Mouse (Mus musculus): ENCODE measurements around the gene Hdac10. TPM values are rescaled to one million over a fixed set of nuclear protein-coding genes. Genes with fewer than 3 reads are reported as not detected.

Gene Hdac10
- polyA plus RNA-seq (2015; fragmentation: Nextera tagmentation; extraction: Ambion mirVana), result 19.1 and 23.8 TPM in 2 replicates

DNA sequence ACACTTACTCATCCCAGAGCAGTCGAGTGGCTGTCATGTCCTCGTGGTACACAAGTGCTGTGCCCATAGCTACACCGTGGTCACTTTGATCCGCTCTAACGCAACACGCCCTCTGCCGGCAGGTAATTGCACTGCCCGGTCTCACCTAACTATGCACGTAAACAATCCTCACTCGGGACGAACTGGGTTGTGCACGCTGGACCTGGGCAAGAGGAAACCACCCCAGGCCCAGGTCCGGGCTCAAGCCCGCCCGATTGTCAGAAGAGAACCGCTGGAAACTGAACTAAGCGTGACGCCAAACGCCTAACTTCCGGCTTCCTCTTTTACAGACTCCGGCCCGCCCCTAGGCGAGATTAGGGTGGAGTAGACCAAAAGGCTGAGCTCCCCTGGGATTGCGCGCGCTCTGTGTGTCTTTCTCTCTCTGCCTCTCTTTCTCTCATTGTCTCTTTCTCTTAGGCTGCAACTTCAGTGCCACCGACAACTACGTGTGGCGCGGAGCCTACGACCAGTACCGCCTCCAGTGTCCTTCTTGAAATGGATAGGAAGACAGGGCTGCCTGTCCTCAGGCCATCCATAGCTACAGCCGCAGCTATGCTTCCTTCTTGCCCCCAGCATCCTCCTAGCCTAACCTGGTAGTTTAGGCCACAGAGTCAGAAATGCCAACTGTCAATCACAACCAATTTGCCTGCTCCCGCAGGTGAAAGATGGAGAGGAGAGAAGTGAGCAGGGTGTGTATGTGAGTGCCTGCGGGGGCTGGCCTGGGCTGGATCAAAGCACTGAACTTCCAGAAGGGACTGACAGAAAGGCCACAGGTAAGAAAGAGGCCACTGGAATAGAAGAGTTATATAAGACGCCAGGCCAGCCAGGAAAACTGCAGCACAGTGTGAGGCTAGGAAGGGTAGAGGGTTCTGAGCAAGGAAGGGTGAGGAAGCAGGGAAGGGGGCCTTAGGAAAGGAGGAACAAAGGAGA is at the start of gene Hdac10:
Gene Hdac10, minus strand, starts transcription at position 319 of the 969 bp plus-strand sequence.

DNA sequence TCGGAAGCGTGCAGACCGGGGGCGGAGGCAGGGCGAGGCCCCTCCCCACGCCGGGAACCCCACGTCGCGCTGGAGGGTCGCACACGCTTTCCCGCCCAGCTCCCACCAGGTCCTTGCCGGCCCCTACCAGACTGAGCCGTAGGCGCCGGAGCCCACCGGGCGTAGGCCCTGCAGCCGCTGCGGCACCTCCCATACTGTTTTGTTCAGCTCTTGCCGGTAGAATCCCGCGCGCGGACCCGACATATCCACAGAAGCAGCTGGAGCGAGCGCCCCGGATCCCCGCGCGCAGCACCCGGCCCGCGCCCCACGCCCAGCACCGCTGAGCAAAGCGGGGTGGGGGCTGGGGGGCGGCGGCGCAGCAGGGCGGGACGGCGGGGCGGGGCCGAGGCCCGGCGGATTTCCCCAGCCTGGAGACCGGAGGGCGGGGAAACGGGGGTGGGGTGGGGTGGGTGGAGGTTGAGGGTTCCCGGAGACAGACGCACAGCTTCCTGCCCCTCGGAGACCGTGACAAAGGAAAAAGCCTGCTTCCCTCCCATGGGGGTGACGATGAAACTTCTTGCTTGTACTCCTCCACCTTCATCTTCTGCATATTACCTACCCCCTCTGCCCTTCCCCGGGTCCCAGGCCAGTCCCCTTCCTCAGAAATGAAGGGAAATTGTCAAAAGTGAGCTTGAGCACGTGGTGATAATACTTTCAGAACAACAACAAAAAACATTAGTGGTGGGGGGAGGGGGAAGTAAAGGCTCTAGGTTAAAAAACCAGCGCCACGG is 21.0 kb upstream of the Hdac10 start, which contains the start of gene Mapk11:
Gene Mapk11, minus strand, starts transcription at position 358 of the 770 bp plus-strand sequence.

DNA sequence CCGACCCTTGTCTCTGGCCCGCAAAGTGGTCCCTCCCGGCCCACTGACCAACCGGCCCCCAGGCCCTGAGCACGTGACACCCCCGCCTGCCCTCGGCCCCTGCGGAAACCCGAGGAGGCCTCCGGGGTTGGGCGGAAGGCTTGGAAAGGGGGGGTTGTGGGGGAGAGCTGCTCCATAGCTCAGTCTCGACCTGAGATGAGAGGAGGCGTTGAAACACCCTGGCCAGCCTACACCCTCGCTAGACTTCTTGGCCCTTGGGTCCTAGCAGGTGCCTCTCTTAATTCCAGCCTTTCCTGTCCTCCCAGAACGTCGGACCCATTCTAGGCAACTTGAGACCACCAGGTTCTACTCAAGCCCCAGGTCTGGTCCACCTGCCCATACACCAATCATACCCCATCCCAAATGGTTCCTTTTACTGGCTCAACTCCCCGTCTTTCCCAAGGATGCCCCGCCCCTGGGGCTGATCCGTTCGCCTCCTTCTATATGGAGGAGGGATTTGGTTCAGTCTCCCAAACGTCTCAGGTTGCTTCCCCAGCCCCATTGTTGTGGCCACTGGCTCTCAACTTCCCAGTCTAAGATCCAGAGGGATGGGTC is 12.3 kb upstream of the Hdac10 start, which contains the start of gene Mapk12:
Gene Mapk12, minus strand, starts transcription at position 45 of the 594 bp plus-strand sequence.

DNA sequence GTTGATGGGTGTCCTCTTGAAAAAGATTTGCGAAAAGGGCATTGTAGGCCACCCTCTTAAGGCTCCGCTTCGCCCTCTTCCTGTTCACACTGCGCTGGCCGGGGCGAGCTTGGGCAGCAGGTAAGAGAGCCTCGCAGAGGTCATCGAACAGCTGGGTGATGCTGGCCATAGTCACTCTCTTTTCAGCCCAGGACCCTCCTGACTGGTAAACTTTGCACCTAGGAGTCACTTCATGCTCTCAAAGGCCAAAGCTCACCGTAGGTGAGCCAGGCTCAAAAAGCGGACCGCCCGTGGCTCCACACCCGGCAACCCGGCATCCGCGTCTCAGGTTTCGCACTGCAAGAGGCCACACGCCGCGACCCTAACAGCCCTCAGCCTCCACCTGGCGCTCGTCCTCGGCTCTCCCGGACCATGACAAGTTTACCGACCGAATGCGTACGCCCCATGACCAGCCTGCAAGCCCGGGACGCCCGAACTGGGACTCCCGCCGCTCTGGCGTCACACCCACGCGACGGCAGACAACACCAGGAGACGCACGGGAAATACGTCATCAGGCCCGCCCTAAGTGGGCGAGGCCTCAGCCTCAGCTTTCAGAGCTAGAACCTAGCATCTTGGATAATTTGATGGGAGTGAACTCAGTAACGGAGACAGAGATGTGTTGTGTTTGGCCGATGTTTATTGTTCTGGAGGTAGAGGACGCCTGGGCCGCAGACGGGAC is 5.7 kb downstream of the Hdac10 start, which contains the start of gene Tubgcp6:
Gene Tubgcp6, minus strand, starts transcription at position 464 of the 718 bp plus-strand sequence.

DNA sequence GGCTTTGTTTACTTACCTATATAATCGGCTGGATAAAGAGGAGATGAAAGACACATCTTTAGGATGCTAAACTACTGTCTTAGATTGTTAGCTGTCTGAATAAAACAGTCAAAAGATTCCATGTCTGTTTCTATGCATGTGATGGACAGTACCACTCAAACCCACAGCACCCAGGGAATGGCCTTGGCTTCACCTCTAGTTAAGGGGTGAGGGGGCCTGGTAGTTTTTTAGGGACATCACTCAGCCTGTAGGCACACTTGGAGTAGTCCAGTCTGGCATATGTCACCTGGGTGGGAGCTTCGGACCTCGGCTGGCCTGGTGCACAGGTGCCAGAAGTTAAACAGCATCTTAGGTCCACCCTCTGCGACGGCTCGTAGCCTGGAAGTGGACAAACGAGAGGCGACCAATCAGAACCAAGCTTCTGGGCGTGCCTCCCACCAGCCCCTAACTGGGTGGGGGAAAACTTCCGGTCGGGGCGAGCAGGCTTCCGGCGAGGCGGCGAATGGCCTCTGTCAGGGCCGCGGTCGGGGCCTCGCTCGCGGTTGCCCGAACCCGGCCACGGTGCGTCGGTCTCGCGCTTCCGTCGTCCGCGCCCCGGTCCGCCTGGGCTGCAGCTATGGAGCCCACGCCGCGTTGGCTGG is 39.8 kb downstream of the Hdac10 start, which contains the start of gene Selenoo:
Gene Selenoo, plus strand, starts transcription at position 478 of the 641 bp plus-strand sequence.

DNA sequence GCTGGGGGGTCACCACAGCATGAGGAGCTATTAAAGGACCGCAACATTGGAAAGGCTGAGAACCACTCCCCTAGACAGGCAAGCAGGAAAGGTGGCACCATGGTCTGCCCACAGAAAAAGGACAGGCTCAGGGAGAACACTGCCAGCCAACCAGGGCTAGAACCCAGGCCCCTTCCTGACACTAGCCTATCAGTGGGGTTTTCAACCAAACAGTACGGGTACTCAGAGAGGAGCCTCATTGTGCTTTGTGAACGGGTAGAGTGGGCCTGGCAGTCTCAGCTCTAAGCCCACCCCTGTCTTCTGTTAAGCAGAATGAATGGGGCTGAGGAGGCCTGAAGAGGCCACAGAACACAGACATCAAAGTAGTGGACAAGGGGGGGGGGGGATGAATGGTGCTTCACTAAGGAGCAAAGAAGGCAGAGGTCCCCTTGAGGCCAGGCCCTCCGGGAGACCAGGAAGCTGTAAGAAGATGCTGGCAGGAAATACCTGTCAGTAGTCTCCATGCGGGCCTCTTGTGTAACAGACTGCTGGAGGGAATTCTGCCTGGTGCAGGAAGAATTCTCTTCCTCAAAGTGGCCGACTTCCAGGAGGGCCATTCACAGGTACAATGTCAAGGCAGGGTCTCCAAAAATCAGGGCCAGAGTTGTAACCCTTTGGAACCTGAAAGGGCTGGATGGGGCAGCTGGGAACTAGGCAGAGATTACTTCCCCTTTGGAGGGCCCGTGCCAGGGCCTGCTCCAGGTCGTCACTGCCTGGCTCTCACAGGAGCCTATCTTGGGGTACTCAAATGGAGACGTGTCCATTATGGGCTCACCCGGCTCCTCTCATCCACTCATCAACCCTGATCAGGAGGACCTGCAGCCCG is 53.7 kb downstream of the Hdac10 start, which contains the start of gene Trabd:
Gene Trabd, plus strand, starts transcription at position 512 of the 865 bp plus-strand sequence.

Small RNAs within 50 kb of the gene (microRNA-seq; reads per million reads assigned to microRNA genes)
- not detected for gene Mir7118

Other genes starting within 250 kb of the Hdac10 start
- gene Ttll8, start 174.3 kb downstream of the Hdac10 start, polyA plus RNA-seq (2015; fragmentation: Nextera tagmentation; extraction: Ambion mirVana), result 0.19 and 0.23 TPM in 2 replicates
- gene Mlc1, start 149.7 kb downstream of the Hdac10 start, polyA plus RNA-seq (2015; fragmentation: Nextera tagmentation; extraction: Ambion mirVana), result 67.4 and 69.0 TPM in 2 replicates
- gene Mov10l1, start 145.8 kb downstream of the Hdac10 start, polyA plus RNA-seq (2015; fragmentation: Nextera tagmentation; extraction: Ambion mirVana), result not detected in 2 replicates
- 13.4 and 14.9 TPM in 2 replicates for gene Panx2, start 69.0 kb downstream of the Hdac10 start, polyA plus RNA-seq (2015; fragmentation: Nextera tagmentation; extraction: Ambion mirVana)
- 29.1 and 35.5 TPM in 2 replicates for gene Trabd, start 53.6 kb downstream of the Hdac10 start, polyA plus RNA-seq (2015; fragmentation: Nextera tagmentation; extraction: Ambion mirVana)
- 21.0 and 22.3 TPM in 2 replicates for gene Selenoo, start 39.6 kb downstream of the Hdac10 start, polyA plus RNA-seq (2015; fragmentation: Nextera tagmentation; extraction: Ambion mirVana)
- gene Tubgcp6, start 5.6 kb downstream of the Hdac10 start, polyA plus RNA-seq (2015; fragmentation: Nextera tagmentation; extraction: Ambion mirVana), result 8.1 and 13.9 TPM in 2 replicates
- gene Mapk12, start 12.0 kb upstream of the Hdac10 start, polyA plus RNA-seq (2015; fragmentation: Nextera tagmentation; extraction: Ambion mirVana), result 4.0 and 5.5 TPM in 2 replicates
- 12.0 and 15.0 TPM in 2 replicates for gene Mapk11, start 20.9 kb upstream of the Hdac10 start, polyA plus RNA-seq (2015; fragmentation: Nextera tagmentation; extraction: Ambion mirVana)
- gene Plxnb2, start 52.1 kb upstream of the Hdac10 start, polyA plus RNA-seq (2015; fragmentation: Nextera tagmentation; extraction: Ambion mirVana), result 40.8 and 51.5 TPM in 2 replicates
- gene Dennd6b, start 67.8 kb upstream of the Hdac10 start, polyA plus RNA-seq (2015; fragmentation: Nextera tagmentation; extraction: Ambion mirVana), result 58.4 and 74.1 TPM in 2 replicates
- 65.8 and 68.3 TPM in 2 replicates for gene Ppp6r2, start 82.9 kb upstream of the Hdac10 start, polyA plus RNA-seq (2015; fragmentation: Nextera tagmentation; extraction: Ambion mirVana)
- 74.8 and 96.2 TPM in 2 replicates for gene Sbf1, start 186.6 kb upstream of the Hdac10 start, polyA plus RNA-seq (2015; fragmentation: Nextera tagmentation; extraction: Ambion mirVana)
- not detected in 2 replicates for gene Adm2, start 194.0 kb upstream of the Hdac10 start, polyA plus RNA-seq (2015; fragmentation: Nextera tagmentation; extraction: Ambion mirVana)
- not detected in 2 replicates for gene Miox, start 205.7 kb upstream of the Hdac10 start, polyA plus RNA-seq (2015; fragmentation: Nextera tagmentation; extraction: Ambion mirVana)
- 28.3 and 29.6 TPM in 2 replicates for gene Lmf2, start 227.0 kb upstream of the Hdac10 start, polyA plus RNA-seq (2015; fragmentation: Nextera tagmentation; extraction: Ambion mirVana)
- 76.3 and 87.7 TPM in 2 replicates for gene Ncaph2, start 227.0 kb upstream of the Hdac10 start, polyA plus RNA-seq (2015; fragmentation: Nextera tagmentation; extraction: Ambion mirVana)
- 22.7 and 27.6 TPM in 2 replicates for gene Sco2, start 245.1 kb upstream of the Hdac10 start, polyA plus RNA-seq (2015; fragmentation: Nextera tagmentation; extraction: Ambion mirVana)
- 1.7 and 3.0 TPM in 2 replicates for gene Tymp, start 248.3 kb upstream of the Hdac10 start, polyA plus RNA-seq (2015; fragmentation: Nextera tagmentation; extraction: Ambion mirVana)